Mouse (Mus musculus) neural tube, embryonic 10.5 days (tissue): ENCODE measurements around the gene Tlr7.
"Not testable (repeated sequence)": the region's sequence is repeated elsewhere in the genome, so short reads cannot be mapped to it uniquely, and the experiment has no call there.

Source experiments
- DNase-seq: peaks from one replicate; pipeline ENCODE4 v3.0.0-alpha.2; 2017; ENCODE audit warnings: low spot score; ENCODE audit errors: extremely low spot score

Tlr7 gene

DNA sequence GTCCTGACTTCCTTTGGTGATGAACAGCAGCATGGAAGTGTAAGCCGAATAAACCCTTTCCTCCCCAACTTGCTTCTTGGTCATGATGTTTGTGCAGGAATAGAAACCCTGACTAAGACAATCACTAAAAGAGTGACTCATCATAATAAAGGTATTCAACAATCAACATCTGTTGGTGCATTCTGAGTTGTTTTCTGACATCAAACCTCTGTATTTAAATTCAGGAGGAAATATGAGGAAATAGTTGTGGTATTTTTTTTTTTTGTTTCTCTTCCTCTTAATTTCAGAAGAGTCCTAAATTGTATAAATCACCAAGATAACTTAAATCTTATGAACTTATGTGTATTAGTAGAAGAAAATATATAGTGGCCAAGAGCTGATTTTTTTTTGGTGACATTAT is 28.3 kb downstream of the Tlr7 start:
- DNase-seq = not testable (repeated sequence)

DNA sequence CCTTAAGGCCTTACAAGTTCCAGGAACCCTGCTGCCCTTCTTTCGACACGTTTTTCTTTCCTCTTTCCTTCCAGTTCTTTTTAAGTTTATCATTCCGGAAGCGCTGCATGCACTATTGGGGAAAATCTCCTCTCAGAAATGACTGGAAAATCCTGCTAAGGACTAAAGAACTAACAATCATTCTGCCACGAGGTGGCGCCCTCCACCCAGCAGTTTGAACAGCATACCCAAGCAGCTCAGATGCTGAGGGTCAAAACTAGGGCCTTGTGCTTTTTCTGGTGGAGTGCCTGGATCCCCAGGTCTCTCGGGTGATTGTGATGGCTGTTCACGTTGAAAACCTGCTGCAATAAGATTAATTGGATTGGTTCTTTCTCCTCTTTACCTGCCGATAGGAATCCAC is 53.4 kb downstream of the Tlr7 start:
- peak; percentile 63 for DNase-seq

- DNase-seq = no peak
Observed at GRCm38 (mm10) chrX:167276551-167276950, 53.8 kb downstream of the Tlr7 start.

DNA sequence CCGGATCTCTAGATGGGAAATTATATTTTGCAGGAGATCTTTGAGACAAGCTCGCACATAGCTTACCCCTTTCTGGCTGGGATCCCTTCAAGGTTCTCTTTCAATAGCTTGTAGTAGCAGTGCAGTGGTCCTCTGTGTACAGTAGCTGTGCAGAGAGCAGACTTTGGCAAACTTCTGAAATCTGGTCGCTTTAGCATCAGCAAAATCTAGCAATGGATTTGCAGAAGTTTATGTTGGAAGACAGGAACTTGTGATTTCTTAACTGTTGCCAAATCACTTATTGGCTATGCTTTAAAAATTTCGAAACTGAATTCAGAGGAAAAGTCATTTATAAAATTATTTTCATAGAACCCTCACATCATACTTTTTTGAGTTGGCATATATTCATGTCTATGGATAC is 66.3 kb downstream of the Tlr7 start, which contains the start of gene Tlr8:
Tlr8 (minus strand) TSS at position 244 of the 400 bp plus-strand sequence.
- DNase-seq = no peak

- no peak for DNase-seq
Observed at GRCm38 (mm10) chrX:167263530-167263929, 66.8 kb downstream of the Tlr7 start.
